Mouse (Mus musculus) gastrocnemius, adult 18-20 months (tissue): ENCODE measurements around the gene AL731706.2. TPM values are rescaled to one million over a fixed set of nuclear protein-coding genes. Genes with fewer than 3 reads are reported as not detected.

ENCODE experiments used
- total RNA-seq, 2 experiments: library from RNA; stranded (reverse); gene quantifications; 2 replicates each; pipeline ENCODE4 v1.2.3; 2021

AL731706.2 gene
- total RNA-seq, 2 experiments from 2014 or later = 35.3 to 38.5 TPM

Other genes with a start within 250 kb of the AL731706.2 start
- not detected for gene Snap25, start 172.2 kb downstream of the AL731706.2 start, total RNA-seq
- 1 to 10 TPM; 2.7 TPM for gene Slx4ip, start 5.5 kb upstream of the AL731706.2 start, total RNA-seq
- 10 to 100 TPM; 20.4 to 21.5 TPM for gene AL731706.1, start 5.7 kb upstream of the AL731706.2 start, total RNA-seq
- gene Mkks, start 5.7 kb upstream of the AL731706.2 start, total RNA-seq = 10 to 100 TPM; 31.2 to 40.4 TPM
- gene Jag1, start 231.0 kb upstream of the AL731706.2 start, total RNA-seq = 1 to 10 TPM; 3.9 to 6.8 TPM